Mouse (Mus musculus) cerebellum, adult 2 months (tissue): ENCODE results near the gene Sidt2.

Experiments
- CTCF ChIP-seq: fragments of 200-500 bp; IDR thresholded peaks from 2 replicates; pipeline ENCODE4 v1.5.1; 2011; ENCODE audit warnings: low read depth, mild to moderate bottlenecking, control low read depth, low read length, moderate library complexity, borderline replicate concordance; ENCODE audit not compliant: insufficient read depth
- POLR2A ChIP-seq: fragments of 200-500 bp; IDR thresholded peaks from 2 replicates; pipeline ENCODE4 v1.6.1; 2011; ENCODE audit warnings: low read length, control low read depth, borderline replicate concordance; ENCODE audit not compliant: insufficient read depth

- TF ChIP-seq POLR2A (no peak), CTCF (no peak)
Observed at GRCm38 (mm10) chr9:45952057-45952456, 3.0 kb downstream of the Sidt2 start.
